Mouse (Mus musculus) midbrain, embryonic 14.5 days (tissue): ENCODE measurements around the gene Rabif. TPM values are rescaled to one million over a fixed set of nuclear protein-coding genes. Genes with fewer than 3 reads are reported as not detected.
"Not testable (repeated sequence)": the region's sequence is repeated elsewhere in the genome, so short reads cannot be mapped to it uniquely, and the experiment has no call there.

Source experiments
- ATAC-seq: fragments of 200-750 bp; cut with Nextera tagmentation; 2 replicates; pipeline ENCODE4 v1.8.0; 2017; ENCODE audit warnings: moderate number of reproducible peaks, moderate library complexity; ENCODE audit not compliant: low FRiP score, low TSS enrichment
- DNase-seq: peaks from one replicate; pipeline ENCODE4 v3.0.0-alpha.2; 2015
- H3K27ac ChIP-seq: fragments of 300-500 bp; sonication (generic); replicated peaks from 2 replicates; pipeline ENCODE4 v1.5.1; 2014; ENCODE audit warnings: mild to moderate bottlenecking, low read depth, low read length, moderate library complexity
- H3K27me3 ChIP-seq: fragments of 300-500 bp; sonication (generic); 2 replicates; pipeline ENCODE4 v1.6.1; 2014; ENCODE audit warnings: low read length, control low read depth, mixed read lengths; ENCODE audit not compliant: control insufficient read depth, insufficient read depth
- H3K36me3 ChIP-seq: fragments of 300-500 bp; sonication (generic); 2 replicates; pipeline ENCODE4 v1.6.1; 2014; ENCODE audit warnings: low read length, control low read depth; ENCODE audit not compliant: control insufficient read depth, insufficient read depth
- H3K4me1 ChIP-seq: fragments of 300-500 bp; sonication (generic); 2 replicates; pipeline ENCODE4 v1.6.1; 2014; ENCODE audit warnings: mild to moderate bottlenecking, antibody characterized with exemption, low read length, control low read depth; ENCODE audit not compliant: control insufficient read depth, insufficient read depth
- H3K4me2 ChIP-seq: fragments of 300-500 bp; sonication (generic); 2 replicates; pipeline ENCODE4 v1.6.1; 2014; ENCODE audit warnings: mild to moderate bottlenecking, low read length, moderate library complexity
- H3K4me3 ChIP-seq: fragments of 300-500 bp; sonication (generic); replicated peaks from 2 replicates; pipeline ENCODE4 v1.5.1; 2014; ENCODE audit warnings: low read depth, low read length
- H3K9ac ChIP-seq: fragments of 300-500 bp; sonication (generic); replicated peaks from 2 replicates; pipeline ENCODE4 v1.6.1; 2014; ENCODE audit warnings: mild to moderate bottlenecking, low read length, moderate library complexity
- H3K9me3 ChIP-seq: fragments of 300-500 bp; sonication (generic); 2 replicates; pipeline ENCODE4 v1.6.1; 2016; ENCODE audit warnings: low read length, control low read depth, mixed read lengths; ENCODE audit not compliant: control insufficient read depth
- WGBS: fragments of 180-500 bp; shearing (Covaris S2); extraction: QIAGEN DNeasy Blood & Tissue Kit; methylation state at CpG from one replicate; pipeline ENCODE4 v1.1.7; 2014; 5-methylcytosine and 5-hydroxymethylcytosine counted together
- polyA plus RNA-seq: library from polyadenylated mRNA; unstranded; fragments of >200 nt; fragmentation: Nextera tagmentation; extraction: Ambion mirVana; gene quantifications from 2 replicates; pipeline ENCODE4 v1.2.1, GENCODE M21; 2014

Rabif gene
- polyA plus RNA-seq, 1 experiment from 2014 or later, result 75.3 TPM

GRCm38 (mm10) chr1:134525015-134525414 is 30.6 kb downstream of the Rabif start:
- ATAC-seq (no peak), DNase-seq (no peak)
- no peak overlapping the region for H3K4me2 ChIP-seq
- no peak overlapping the region for H3K27ac ChIP-seq
- H3K9ac ChIP-seq, result no peak overlapping the region
- no peaks in the 10 kb centered on the region for H3K36me3 ChIP-seq
- WGBS, result 85% methylated on average over 1 of the region's 1 CpGs
- H3K4me3 ChIP-seq, result no peak overlapping the region
- H3K4me1 ChIP-seq, result no peaks in the 10 kb centered on the region
- H3K27me3 ChIP-seq, result no peaks in the 10 kb centered on the region
- H3K9me3 ChIP-seq, result no peaks in the 10 kb centered on the region

- H3K4me3 ChIP-seq, result no peak overlapping the region
- H3K27me3 ChIP-seq, result no peaks in the 10 kb centered on the region
- H3K27ac ChIP-seq, result no peak overlapping the region
- no peak overlapping the region for H3K9ac ChIP-seq
- no peaks in the 10 kb centered on the region for H3K4me1 ChIP-seq
- no peaks in the 10 kb centered on the region for H3K36me3 ChIP-seq
- no peak for DNase-seq
- no peak for ATAC-seq
- WGBS, result 85% methylated on average over 6 of the region's 6 CpGs
- H3K9me3 ChIP-seq, result no peaks in the 10 kb centered on the region
- no peak overlapping the region for H3K4me2 ChIP-seq
Observed at GRCm38 (mm10) chr1:134526752-134527151, 32.3 kb downstream of the Rabif start.

GRCm38 (mm10) chr1:134530618-134531017 is 36.2 kb downstream of the Rabif start:
- H3K27me3 ChIP-seq, result no peaks in the 10 kb centered on the region
- no peak overlapping the region for H3K27ac ChIP-seq
- H3K36me3 ChIP-seq, result no peaks in the 10 kb centered on the region
- no peaks in the 10 kb centered on the region for H3K4me1 ChIP-seq
- WGBS, result 80% methylated on average over 6 of the region's 6 CpGs
- H3K9ac ChIP-seq, result no peak overlapping the region
- no peak overlapping the region for H3K4me2 ChIP-seq
- no peak overlapping the region for H3K4me3 ChIP-seq
- DNase-seq (no peak), ATAC-seq (no peak)
- H3K9me3 ChIP-seq, result no peaks in the 10 kb centered on the region

GRCm38 (mm10) chr1:134533710-134534109 is 39.3 kb downstream of the Rabif start:
- H3K9ac ChIP-seq, H3K27ac ChIP-seq, H3K4me2 ChIP-seq, ATAC-seq, H3K36me3 ChIP-seq, H3K4me1 ChIP-seq, H3K27me3 ChIP-seq, DNase-seq, H3K4me3 ChIP-seq, H3K9me3 ChIP-seq: not testable (repeated sequence)
- WGBS, result 94% methylated on average over 10 of the region's 10 CpGs

- no peak for DNase-seq
- Histone ChIP-seq H3K27ac (no peak overlapping the region), H3K4me2 (no peak overlapping the region), H3K27me3 (no peaks in the 10 kb centered on the region), H3K4me3 (no peak overlapping the region), H3K4me1 (no peaks in the 10 kb centered on the region), H3K9ac (no peak overlapping the region), H3K36me3 (no peaks in the 10 kb centered on the region), H3K9me3 (no peaks in the 10 kb centered on the region)
- no peak for ATAC-seq
- WGBS, result 100% methylated on average over 1 of the region's 1 CpGs
Observed at GRCm38 (mm10) chr1:134535054-134535453, 40.6 kb downstream of the Rabif start.

- Histone ChIP-seq H3K4me3 (no peak overlapping the region), H3K27me3 (no peaks in the 10 kb centered on the region), H3K4me1 (no peaks in the 10 kb centered on the region), H3K36me3 (no peaks in the 10 kb centered on the region), H3K27ac (no peak overlapping the region), H3K9me3 (no peaks in the 10 kb centered on the region), H3K4me2 (no peak overlapping the region), H3K9ac (no peak overlapping the region)
- DNase-seq, result no peak
- 73% methylated on average over 3 of the region's 3 CpGs for WGBS
- no peak for ATAC-seq
Observed at GRCm38 (mm10) chr1:134535513-134535912, 41.1 kb downstream of the Rabif start.

GRCm38 (mm10) chr1:134540610-134541009 is 46.2 kb downstream of the Rabif start:
- Histone ChIP-seq H3K9me3 (peaks cover 6% of the 10 kb centered on the region; the same call in 1 of the 2 replicates), H3K36me3 (no peaks in the 10 kb centered on the region), H3K4me1 (no peaks in the 10 kb centered on the region), H3K4me2 (no peak overlapping the region), H3K27ac (no peak overlapping the region), H3K27me3 (no peaks in the 10 kb centered on the region), H3K4me3 (no peak overlapping the region), H3K9ac (no peak overlapping the region)
- no peak for DNase-seq
- ATAC-seq, result no peak
- 90% methylated on average over 10 of the region's 10 CpGs for WGBS

- WGBS, result 65% methylated on average over 4 of the region's 4 CpGs
- Histone ChIP-seq H3K27ac (no peak overlapping the region), H3K9ac (no peak overlapping the region), H3K4me3 (no peak overlapping the region), H3K4me2 (no peak overlapping the region), H3K9me3 (peaks cover 6% of the 10 kb centered on the region; the same call in 1 of the 2 replicates), H3K4me1 (no peaks in the 10 kb centered on the region), H3K27me3 (no peaks in the 10 kb centered on the region), H3K36me3 (no peaks in the 10 kb centered on the region)
- DNase-seq, result no peak
- ATAC-seq, result no peak
Observed at GRCm38 (mm10) chr1:134548231-134548630, 53.8 kb downstream of the Rabif start.

GRCm38 (mm10) chr1:134549632-134550132 is 55.2 kb downstream of the Rabif start, which contains the start of gene Mgat4e:
Gene Mgat4e (minus strand): TSS chr1:134549682.
- ATAC-seq (no peak), DNase-seq (no peak)
- Histone ChIP-seq H3K4me3 (no peak within 1 kb of the TSS), H3K4me1 (no peaks in the 10 kb centered on the region), H3K36me3 (no peaks in the 10 kb centered on the region), H3K9me3 (peaks cover 6% of the 10 kb centered on the region; the same call in 1 of the 2 replicates), H3K4me2 (no peak within 1 kb of the TSS), H3K9ac (no peak within 1 kb of the TSS), H3K27ac (no peak within 1 kb of the TSS), H3K27me3 (no peaks in the 10 kb centered on the region)
- WGBS, result 69% methylated on average over 7 of the region's 7 CpGs
